Mouse (Mus musculus) thymus, postnatal 4 days (tissue): Measurements from ENCODE around the gene Inpp4b.

ENCODE experiments used
- DNase-seq: peaks from one replicate; pipeline ENCODE4 v3.0.0; 2021

The Inpp4b gene

GRCm38 (mm10) chr8:81478674-81479073, 136.3 kb downstream of the Inpp4b start:
- peak; percentile 21 for DNase-seq

GRCm38 (mm10) chr8:81483834-81484233, 141.5 kb downstream of the Inpp4b start:
- DNase-seq = no peak

GRCm38 (mm10) chr8:81485626-81486025, 143.3 kb downstream of the Inpp4b start:
- DNase-seq = no peak

- no peak for DNase-seq
Observed at GRCm38 (mm10) chr8:81489894-81490661, 147.7 kb downstream of the Inpp4b start.

- DNase-seq = no peak
Observed at GRCm38 (mm10) chr8:81491097-81491705, 148.8 kb downstream of the Inpp4b start.

GRCm38 (mm10) chr8:81491706-81492204, 149.4 kb downstream of the Inpp4b start:
- no peak for DNase-seq

- DNase-seq = no peak
Observed at GRCm38 (mm10) chr8:81494823-81495222, 152.5 kb downstream of the Inpp4b start.

GRCm38 (mm10) chr8:81497646-81498045, 155.3 kb downstream of the Inpp4b start:
- DNase-seq = no peak

- DNase-seq = no peak
Observed at GRCm38 (mm10) chr8:81502216-81502615, 159.9 kb downstream of the Inpp4b start.

- DNase-seq = no peak
Observed at GRCm38 (mm10) chr8:81502982-81503381, 160.6 kb downstream of the Inpp4b start.

- no peak for DNase-seq
Observed at GRCm38 (mm10) chr8:81512826-81513225, 170.5 kb downstream of the Inpp4b start.

- DNase-seq = no peak
Observed at GRCm38 (mm10) chr8:81514425-81514824, 172.1 kb downstream of the Inpp4b start.

- DNase-seq = no peak
Observed at GRCm38 (mm10) chr8:81522085-81522484, 179.7 kb downstream of the Inpp4b start.

- no peak for DNase-seq
Observed at GRCm38 (mm10) chr8:81524561-81524960, 182.2 kb downstream of the Inpp4b start.

- no peak for DNase-seq
Observed at GRCm38 (mm10) chr8:81527661-81528060, 185.3 kb downstream of the Inpp4b start.

GRCm38 (mm10) chr8:81538310-81538709, 196.0 kb downstream of the Inpp4b start:
- no peak for DNase-seq

GRCm38 (mm10) chr8:81558550-81558949, 216.2 kb downstream of the Inpp4b start:
- no peak for DNase-seq

- DNase-seq = no peak
Observed at GRCm38 (mm10) chr8:81562405-81562804, 220.0 kb downstream of the Inpp4b start.

GRCm38 (mm10) chr8:81565484-81565883, 223.1 kb downstream of the Inpp4b start:
- DNase-seq = no peak

GRCm38 (mm10) chr8:81572319-81573104, 230.2 kb downstream of the Inpp4b start:
- DNase-seq = no peak

GRCm38 (mm10) chr8:81575268-81575917, 233.0 kb downstream of the Inpp4b start:
- DNase-seq = no peak

GRCm38 (mm10) chr8:81578951-81579350, 236.6 kb downstream of the Inpp4b start:
- no peak for DNase-seq
